Mouse (Mus musculus) skeletal muscle tissue, adult 2 months (tissue): ENCODE data around the gene Gm21874.
"Not testable (repeated sequence)": the region's sequence is repeated elsewhere in the genome, so short reads cannot be mapped to it uniquely, and the experiment has no call there.

Source experiments
- DNase-seq: peaks from one replicate; pipeline ENCODE4 v3.0.0-alpha.2; 2012; ENCODE audit warnings: low read depth, low spot score

The Gm21874 gene

DNA sequence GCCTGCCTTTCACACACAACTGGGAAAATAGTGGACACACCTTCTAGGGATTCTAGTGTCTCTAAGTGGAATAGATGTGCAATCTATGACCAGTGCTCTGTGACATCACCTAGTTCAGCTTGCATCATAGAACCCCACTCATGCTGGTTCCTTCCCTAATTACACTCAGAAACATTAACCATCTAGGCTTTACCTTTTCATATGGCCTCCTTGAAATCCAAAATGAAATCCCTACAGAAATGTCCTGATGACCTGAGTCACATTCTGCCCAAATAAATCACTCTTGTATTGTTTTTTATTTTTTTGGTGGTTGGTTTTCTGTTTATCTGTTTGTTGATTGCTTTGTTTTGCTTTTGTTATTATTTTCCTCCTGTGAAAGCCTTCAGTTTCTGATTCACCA is at the start of gene Gm21874:
Gene Gm21874, minus strand, starts transcription at position 101 of the 400 bp plus-strand sequence.
- not testable (repeated sequence) for DNase-seq
